Mouse (Mus musculus): ENCODE data around the gene Dab2ip.
A peak's percentile ranks its signal among the peaks of the same experiment; 100 is the strongest.

DNA sequence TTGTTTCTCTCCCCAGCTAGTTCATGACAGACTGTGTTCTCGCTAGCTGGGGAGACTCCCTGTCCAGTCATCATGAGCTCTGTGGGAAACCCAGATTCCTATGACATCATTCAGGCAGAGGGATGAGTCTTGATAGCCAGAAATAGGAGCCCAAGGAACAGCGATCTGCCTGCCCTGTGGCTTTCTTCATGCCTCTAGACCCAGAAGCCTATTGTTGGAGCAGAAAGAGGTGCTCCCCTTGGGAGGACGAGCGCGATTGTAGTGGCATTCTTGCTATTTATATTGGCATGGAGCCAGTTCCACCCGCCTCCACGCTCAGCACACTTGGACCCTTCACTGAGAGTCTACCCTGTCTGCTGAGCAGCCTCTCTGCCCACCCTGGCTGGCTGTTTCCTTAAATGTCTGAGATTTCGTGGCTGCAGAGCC lies 156.7 kb downstream of the Dab2ip start:
- TF ChIP-seq CTCF (IDR thresholded peaks at IDR 0.05; ENCODE audit: low read depth), result no peak
- TF ChIP-seq EP300 (IDR thresholded peaks at IDR 0.05; ENCODE audit: low read depth), result 0 out of 2 replicates have a peak, but pooled peaks have one; percentile 39
